Mouse (Mus musculus): Measurements from ENCODE around the gene Fbxl14. TPM values are rescaled to one million over a fixed set of nuclear protein-coding genes. Genes with fewer than 3 reads are reported as not detected.

Gene Fbxl14
- polyA plus RNA-seq (2014; fragmentation: Illumina TruSeq; extraction: RNeasy Lipid Tissue Mini Kit (QIAGEN cat#74804); ENCODE audit: low read depth, low replicate concordance) = 23.5 TPM

DNA sequence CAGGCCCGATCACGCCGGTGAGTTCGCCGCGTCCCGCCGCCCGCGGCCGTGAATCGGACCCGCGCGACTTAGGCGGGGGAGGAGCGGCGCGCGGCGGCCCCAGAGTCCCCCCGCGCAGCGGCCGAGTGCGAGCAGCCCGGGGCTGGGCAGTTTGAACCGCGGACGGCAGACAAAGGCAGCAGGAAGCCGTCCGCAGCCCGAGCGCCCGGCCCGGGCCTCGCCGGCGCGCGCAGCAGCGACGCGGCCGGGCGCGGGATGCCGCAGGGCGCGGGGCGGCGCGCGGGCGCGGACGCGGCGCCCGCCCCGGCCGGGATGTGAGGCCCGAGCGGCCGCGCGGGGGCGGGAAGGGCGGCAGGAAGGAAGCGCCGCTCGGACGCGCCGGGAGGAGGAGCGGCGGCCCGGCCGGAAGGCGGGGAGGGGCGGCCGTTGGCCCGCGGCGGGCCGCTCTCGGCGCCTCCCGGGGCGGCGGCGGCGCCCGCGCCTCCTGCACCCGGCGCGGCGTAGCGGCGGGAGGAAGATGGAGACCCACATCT is at the start of gene Fbxl14:
TSS of gene Fbxl14 (plus strand) at position 326 of the 533 bp plus-strand sequence.

Other genes with a start within 250 kb of the Fbxl14 start
- gene Cacna2d4, start 243.1 kb upstream of the Fbxl14 start, polyA plus RNA-seq (2014; fragmentation: Illumina TruSeq; extraction: RNeasy Lipid Tissue Mini Kit (QIAGEN cat#74804); ENCODE audit: low read depth, low replicate concordance) = not detected
- not detected for gene Lrtm2, start 148.9 kb upstream of the Fbxl14 start, polyA plus RNA-seq (2014; fragmentation: Illumina TruSeq; extraction: RNeasy Lipid Tissue Mini Kit (QIAGEN cat#74804); ENCODE audit: low read depth, low replicate concordance)
- gene Adipor2, start 62.0 kb upstream of the Fbxl14 start, polyA plus RNA-seq (2014; fragmentation: Illumina TruSeq; extraction: RNeasy Lipid Tissue Mini Kit (QIAGEN cat#74804); ENCODE audit: low read depth, low replicate concordance) = 160 TPM
- 3.5 TPM for gene Wnt5b, start 64.7 kb downstream of the Fbxl14 start, polyA plus RNA-seq (2014; fragmentation: Illumina TruSeq; extraction: RNeasy Lipid Tissue Mini Kit (QIAGEN cat#74804); ENCODE audit: low read depth, low replicate concordance)

Data from adipose tissue, adult 10 weeks (tissue).